Comparison of ENCODE assay signal across 9 mouse cellular contexts in the genomic region with DNA sequence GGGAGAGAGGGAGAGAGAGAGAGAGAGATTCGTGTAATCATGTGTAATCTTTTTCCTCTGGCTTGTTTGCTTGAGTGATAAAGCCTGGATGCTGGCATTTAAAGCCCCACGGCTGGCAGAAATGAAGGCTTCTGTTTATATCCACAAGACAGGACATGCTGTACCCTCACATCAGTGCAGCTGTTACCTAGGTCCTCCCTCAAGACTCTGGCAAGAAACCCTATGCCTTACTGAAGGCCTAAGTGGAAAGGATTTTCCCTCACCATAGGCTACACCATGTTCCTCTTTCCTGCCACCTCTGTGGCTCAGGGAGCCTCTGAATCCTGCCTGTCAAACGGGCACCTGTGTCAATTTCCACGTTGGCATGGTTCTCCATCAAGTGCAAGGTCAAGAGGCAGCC. TPM values are rescaled to one million over a fixed set of nuclear protein-coding genes. Genes with fewer than 3 reads are reported as not detected.
DNase-seq lines count a peak whose midpoint lies in the region; ATAC-seq and TF ChIP-seq lines count a peak whose summit lies in the region.
"Had no signal": no experiment of that assay in that cellular context is flagged by ENCODE, and none has a peak within 500 bp of the region (broad histone marks: within the 10 kb centered on the region; RNA-seq: fewer than 3 reads in every experiment).

No protein-coding gene starts in this region.

- H3K4me2 ChIP-seq in lung, postnatal 0 days (replicated peaks; ENCODE audit: low read depth, low read length) = no peak overlapping the region
- H3K4me2 ChIP-seq in forebrain, embryonic 12.5 days = no peak overlapping the region
- no peak overlapping the region for H3K4me2 ChIP-seq in neural tube, embryonic 15.5 days
- H3K4me2 ChIP-seq: limb, embryonic 13.5 days had no signal

- H3K4me1 ChIP-seq in lung, postnatal 0 days (ENCODE audit: insufficient read depth, low read depth, low read length) = no peaks in the 10 kb centered on the region
- H3K4me1 ChIP-seq in forebrain, embryonic 12.5 days = peaks cover 17% of the 10 kb centered on the region
- H3K4me1 ChIP-seq in limb, embryonic 10.5 days = no peaks in the 10 kb centered on the region
- no peaks in the 10 kb centered on the region; the same call in 1 of the 2 replicates for H3K4me1 ChIP-seq in neural tube, embryonic 15.5 days

- WGBS in lung, postnatal 0 days = 39% methylated on average over 4 of the region's 4 CpGs
- 30% methylated on average over 4 of the region's 4 CpGs for WGBS in forebrain, embryonic 12.5 days
- 85% methylated on average over 4 of the region's 4 CpGs for WGBS in limb, embryonic 10.5 days
- 40% methylated on average over 4 of the region's 4 CpGs for WGBS in neural tube, embryonic 15.5 days

- TF ChIP-seq CTCF in lung, postnatal 0 days (IDR thresholded peaks at IDR 0.05) = no peak

- no peaks in the 10 kb centered on the region for H3K36me3 ChIP-seq in lung, postnatal 0 days (ENCODE audit: insufficient read depth, low read length)
- no peaks in the 10 kb centered on the region for H3K36me3 ChIP-seq in forebrain, embryonic 12.5 days (replicated peaks)
- H3K36me3 ChIP-seq in limb, embryonic 10.5 days = no peaks in the 10 kb centered on the region
- H3K36me3 ChIP-seq in neural tube, embryonic 15.5 days = no peaks in the 10 kb centered on the region
- H3K36me3 ChIP-seq: limb, embryonic 13.5 days had no signal

- peak; percentile 92 for TF ChIP-seq EP300 in lung, postnatal 0 days (IDR thresholded peaks at IDR 0.05)

- no peak overlapping the region for H3K4me3 ChIP-seq in lung, postnatal 0 days (ENCODE audit: low read depth, low read length)
- no peak overlapping the region for H3K4me3 ChIP-seq in forebrain, embryonic 12.5 days (replicated peaks)
- no peak overlapping the region for H3K4me3 ChIP-seq in limb, embryonic 10.5 days
- no peak overlapping the region for H3K4me3 ChIP-seq in neural tube, embryonic 15.5 days (replicated peaks)
- H3K4me3 ChIP-seq: limb, embryonic 13.5 days had no signal

- no peak overlapping the region for H3K27ac ChIP-seq in lung, postnatal 0 days (ENCODE audit: low read length)
- peak overlapping the region; percentile 93 for H3K27ac ChIP-seq in forebrain, embryonic 12.5 days
- H3K27ac ChIP-seq in limb, embryonic 10.5 days = peak overlapping the region; percentile 25; the same call in 1 of the 2 replicates
- H3K27ac ChIP-seq in neural tube, embryonic 15.5 days (replicated peaks) = peak overlapping the region; percentile 76

- DNase-seq in lung, postnatal 0 days (ENCODE audit: low spot score) = peak; percentile 46
- DNase-seq in lung, postnatal 14 days = no peak
- DNase-seq in limb, embryonic 10.5 days (ENCODE audit: low spot score) = no peak
- DNase-seq in thymus, postnatal 36 days = no peak
- DNase-seq in spleen, adult 12 weeks (ENCODE audit: low spot score) = no peak
- DNase-seq in urinary bladder, postnatal 25 days (ENCODE audit: low spot score) = no peak

- peak; percentile 75 for ATAC-seq in lung, postnatal 0 days
- ATAC-seq in forebrain, embryonic 12.5 days (ENCODE audit: low FRiP score) = peak; percentile 49
- peak; percentile 36; the same call in 1 of the 2 replicates for ATAC-seq in neural tube, embryonic 15.5 days (ENCODE audit: low FRiP score)

- no peaks in the 10 kb centered on the region for H3K9me3 ChIP-seq in lung, postnatal 0 days (ENCODE audit: low read length)
- no peaks in the 10 kb centered on the region for H3K9me3 ChIP-seq in forebrain, embryonic 12.5 days
- no peaks in the 10 kb centered on the region for H3K9me3 ChIP-seq in limb, embryonic 10.5 days (replicated peaks)
- H3K9me3 ChIP-seq in neural tube, embryonic 15.5 days (replicated peaks) = no peaks in the 10 kb centered on the region
- H3K9me3 ChIP-seq: limb, embryonic 13.5 days had no signal

- H3K9ac ChIP-seq in lung, postnatal 0 days (replicated peaks; ENCODE audit: low read depth) = no peak overlapping the region
- H3K9ac ChIP-seq in forebrain, embryonic 12.5 days = no peak overlapping the region
- no peak overlapping the region for H3K9ac ChIP-seq in neural tube, embryonic 15.5 days (replicated peaks)
- H3K9ac ChIP-seq: limb, embryonic 13.5 days had no signal

- H3K27me3 ChIP-seq in lung, postnatal 0 days (replicated peaks; ENCODE audit: insufficient read depth, low read length) = no peaks in the 10 kb centered on the region
- no peaks in the 10 kb centered on the region for H3K27me3 ChIP-seq in forebrain, embryonic 12.5 days
- no peaks in the 10 kb centered on the region for H3K27me3 ChIP-seq in limb, embryonic 10.5 days (ENCODE audit: low read depth, poor library complexity, severe bottlenecking)
- H3K27me3 ChIP-seq in neural tube, embryonic 15.5 days (replicated peaks) = no peaks in the 10 kb centered on the region
- H3K27me3 ChIP-seq: limb, embryonic 13.5 days had no signal

RNA-seq across cellular contexts. Expression of a gene that starts 43.9 kb away (rescaled TPM):
- not detected in 2 replicates for polyA plus RNA-seq in lung, postnatal 0 days (2015; fragmentation: Nextera tagmentation; extraction: Ambion mirVana)
- not detected in 2 replicates for polyA plus RNA-seq in forebrain, embryonic 12.5 days (2016; fragmentation: Nextera tagmentation; extraction: Ambion mirVana)
- polyA plus RNA-seq in limb, embryonic 10.5 days (2016; fragmentation: Nextera tagmentation; extraction: Ambion mirVana) = 0.21 TPM in 1 of 2 replicates, not detected in the other
- polyA plus RNA-seq in neural tube, embryonic 15.5 days (2015; fragmentation: Nextera tagmentation; extraction: Ambion mirVana) = 1.7 and 2.2 TPM in 2 replicates
